Mouse (Mus musculus): ENCODE results near the gene Ankrd34b.

GRCm38 (mm10) chr13:92423711-92424110, 2.0 kb upstream of the Ankrd34b start:
- no peak for TF ChIP-seq MAFK (IDR thresholded peaks at IDR 0.05; ENCODE audit: insufficient read depth, low read depth, low read length)
- no peak for TF ChIP-seq ZNF384 (IDR thresholded peaks at IDR 0.05; ENCODE audit: low read depth, low read length)
- no peak for TF ChIP-seq ZC3H11A (IDR thresholded peaks at IDR 0.05; ENCODE audit: borderline replicate concordance, low read depth, low read length)
- no peak for TF ChIP-seq HCFC1 (IDR thresholded peaks at IDR 0.05; ENCODE audit: borderline replicate concordance, insufficient read depth, low read length)

Data from ES-E14 (cell line).